Mouse (Mus musculus): ENCODE measurements around the gene Arhgap1.
A peak's percentile ranks its signal among the peaks of the same experiment; 100 is the strongest.
"Not testable (repeated sequence)": the region's sequence is repeated elsewhere in the genome, so short reads cannot be mapped to it uniquely, and the experiment has no call there.

The Arhgap1 gene

DNA sequence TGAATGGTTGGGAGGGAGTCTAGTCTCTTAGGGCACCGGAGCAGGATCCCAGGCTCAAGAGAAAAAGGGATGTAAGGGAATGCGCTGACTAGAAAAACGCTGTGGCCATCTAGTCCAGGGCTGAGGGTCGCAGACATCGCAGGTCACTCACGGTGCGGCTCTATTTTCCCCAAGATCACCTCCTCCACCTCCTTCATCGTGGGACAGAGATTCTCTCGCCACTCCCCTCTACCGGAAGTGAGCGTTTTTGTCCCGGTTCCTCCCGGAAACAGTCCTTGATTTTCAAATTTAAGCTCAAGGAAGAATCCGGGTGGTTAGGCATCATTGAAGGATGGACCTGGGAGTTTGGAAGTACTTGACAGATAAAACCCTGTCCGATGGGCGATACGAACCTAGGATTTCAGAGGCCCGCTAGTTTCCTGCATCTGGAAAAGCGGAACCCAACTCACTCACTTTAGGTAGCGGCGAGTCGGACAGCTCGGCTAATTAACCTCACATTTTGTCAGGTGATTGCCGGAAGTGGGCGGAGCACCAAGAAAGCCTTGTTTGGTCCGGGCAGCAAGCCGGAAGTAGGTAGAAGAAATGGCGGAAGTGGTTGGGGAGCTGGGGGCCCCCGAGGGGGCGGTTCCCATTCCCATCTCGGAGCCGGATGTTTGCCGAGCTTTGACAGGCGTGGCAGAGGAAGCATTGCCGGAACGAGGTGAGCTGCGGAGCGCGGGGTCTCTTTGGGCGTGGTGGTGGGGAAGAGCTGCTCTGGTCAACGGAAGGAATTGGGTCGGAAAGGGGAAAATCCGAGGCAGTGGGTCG is at the start of gene Arhgap1, which contains the start of gene Zfp408:
TSS of gene Arhgap1 (plus strand) at position 308 of the 807 bp plus-strand sequence.
TSS of gene Zfp408 (minus strand) at position 239 of the 807 bp plus-strand sequence.
- DNase-seq (ENCODE audit: inconsistent age in 2 of 2, low spot score in 1 of 2) = peak; percentile 97 to 99

DNA sequence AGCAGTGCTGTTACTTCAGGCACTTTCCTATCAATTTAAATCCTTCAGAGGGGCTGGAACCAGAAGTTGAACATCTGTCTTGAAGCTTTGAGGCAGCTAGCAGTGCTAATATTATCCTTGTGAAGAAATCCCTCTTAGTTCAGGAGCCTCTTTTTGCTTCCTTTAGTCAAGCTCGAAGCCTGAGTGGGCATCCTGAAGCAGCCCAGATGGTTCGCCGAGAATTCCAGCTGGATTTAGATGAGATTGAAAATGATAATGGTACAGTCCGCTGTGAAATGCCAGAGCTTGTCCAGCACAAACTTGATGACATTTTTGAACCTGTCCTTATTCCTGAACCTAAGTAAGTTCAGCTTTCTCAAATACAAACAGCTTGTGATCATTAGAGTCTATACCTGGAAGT is 49.2 kb upstream of the Arhgap1 start:
- no peak for DNase-seq (ENCODE audit: inconsistent age in 2 of 2, low spot score in 1 of 2)

DNA sequence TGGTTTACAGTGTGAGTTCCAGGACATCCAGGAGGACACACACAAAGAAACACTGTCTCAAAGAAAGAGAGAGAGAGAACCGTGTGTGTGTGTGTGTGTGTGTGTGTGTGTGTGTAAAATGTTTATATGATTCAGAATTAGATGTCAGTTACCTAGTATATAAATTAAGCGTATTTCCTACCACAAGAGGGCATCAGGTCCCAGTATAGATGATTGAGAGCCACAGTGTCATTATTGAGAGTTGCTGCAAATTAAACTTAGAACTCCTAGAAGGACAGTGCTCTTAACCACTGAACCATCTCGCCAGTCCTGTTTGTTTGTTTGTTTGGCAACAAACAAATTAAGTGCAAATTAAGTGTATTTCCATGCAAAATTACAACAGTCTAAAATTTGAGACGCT is 47.3 kb upstream of the Arhgap1 start:
- peak in 1 of 2 experiments; percentile 39 for DNase-seq (ENCODE audit: inconsistent age in 2 of 2, low spot score in 1 of 2)

DNA sequence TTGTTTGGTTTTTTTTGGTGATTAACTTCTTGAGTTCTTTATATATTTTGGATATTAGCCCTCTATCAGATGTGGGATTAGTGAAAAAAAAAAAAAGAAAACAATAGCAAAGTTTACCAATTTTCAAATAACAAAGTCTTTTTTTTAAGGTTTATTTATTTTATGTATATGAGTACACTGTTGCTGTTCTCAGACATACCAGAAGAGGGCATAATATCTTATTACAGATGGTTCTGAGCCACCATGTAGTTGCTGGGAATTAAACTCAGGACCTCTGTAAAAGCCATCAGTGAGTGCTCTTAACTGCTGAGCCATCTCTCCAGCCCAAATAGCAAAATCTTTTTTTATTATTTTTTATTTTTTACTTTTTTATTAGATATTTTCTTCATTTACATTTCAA is 40.3 kb upstream of the Arhgap1 start:
- DNase-seq (ENCODE audit: inconsistent age in 2 of 2, low spot score in 1 of 2) = not testable (repeated sequence)

DNA sequence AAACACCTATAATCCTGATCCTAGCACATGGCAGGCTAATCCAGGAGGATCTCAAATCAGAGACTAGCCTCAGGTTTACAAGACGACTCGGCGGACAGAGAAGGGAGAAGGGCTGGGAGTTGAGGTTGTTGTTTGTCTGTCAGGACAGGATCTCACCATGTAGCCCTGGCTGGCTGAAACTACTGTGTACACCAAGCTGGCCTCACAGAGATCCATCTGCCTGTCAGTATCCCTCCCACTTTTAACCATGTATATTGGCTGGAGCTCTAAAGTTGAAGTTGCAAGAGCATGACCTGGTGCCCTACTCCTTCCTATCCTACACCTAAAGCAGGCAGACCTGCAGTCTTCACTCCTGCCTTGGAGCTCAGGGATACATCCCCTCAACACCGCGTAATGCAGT is 27.3 kb upstream of the Arhgap1 start:
- no peak for DNase-seq (ENCODE audit: inconsistent age in 2 of 2, low spot score in 1 of 2)

DNA sequence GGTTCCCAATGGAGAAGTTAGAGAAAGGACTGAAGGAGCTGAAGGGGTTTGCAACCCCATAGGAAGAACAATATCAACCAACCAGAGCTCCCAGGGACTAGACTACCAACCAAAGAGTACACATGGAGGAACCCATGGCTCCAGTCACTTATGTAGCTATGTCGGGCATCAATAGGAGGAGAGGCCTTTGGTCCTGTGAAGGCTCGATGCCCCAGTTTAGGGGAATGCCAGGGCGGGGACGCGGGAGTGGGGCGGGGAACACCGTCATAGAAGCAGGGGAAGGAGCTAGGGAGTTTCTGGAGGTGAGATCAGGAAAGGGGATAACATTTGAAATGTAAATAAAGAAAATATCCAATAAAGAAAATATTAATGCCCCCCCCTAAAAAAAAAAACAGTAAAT is 26.3 kb upstream of the Arhgap1 start:
- DNase-seq (ENCODE audit: inconsistent age in 2 of 2, low spot score in 1 of 2) = not testable (repeated sequence)

DNA sequence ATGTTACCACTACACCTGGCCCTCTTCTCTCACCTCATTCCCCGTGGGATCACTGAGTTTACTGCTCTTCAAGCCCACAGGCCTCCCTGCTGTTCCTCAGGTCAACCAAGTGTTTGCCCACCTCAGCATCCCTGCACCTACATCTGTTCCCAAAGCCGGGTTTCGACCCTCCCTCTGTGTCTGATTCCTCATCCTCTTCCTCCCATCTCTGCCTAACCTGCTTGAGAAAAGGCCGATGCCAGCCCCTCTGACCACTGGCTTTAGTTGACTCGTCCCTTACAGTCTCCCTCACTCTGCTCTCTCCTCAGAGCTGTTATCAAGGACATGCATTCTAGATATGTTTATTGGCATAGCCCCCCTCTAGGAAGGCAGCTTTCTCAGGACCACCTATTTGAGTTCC is 22.2 kb upstream of the Arhgap1 start:
- DNase-seq (ENCODE audit: inconsistent age in 2 of 2, low spot score in 1 of 2) = no peak

DNA sequence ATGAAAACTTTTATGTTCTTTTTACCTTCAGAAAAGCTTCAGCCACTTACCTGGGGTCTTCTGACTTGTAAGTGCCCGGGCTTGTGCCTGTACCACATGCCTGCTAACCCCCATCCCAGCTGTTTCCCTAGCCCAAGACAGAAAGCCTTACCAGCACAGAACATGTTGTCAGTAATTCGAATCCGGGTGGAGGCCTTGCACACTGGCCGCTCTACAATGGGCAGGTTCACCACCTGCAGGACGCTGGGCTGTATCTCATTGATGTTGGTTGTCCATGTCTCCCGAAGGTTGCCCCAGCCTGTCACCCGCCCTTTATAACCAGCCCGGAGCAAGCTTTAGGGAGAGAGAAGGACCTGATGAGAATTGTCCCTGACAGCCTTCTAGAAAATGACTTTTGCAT is 21.5 kb upstream of the Arhgap1 start:
- DNase-seq (ENCODE audit: inconsistent age in 2 of 2, low spot score in 1 of 2) = no peak

DNA sequence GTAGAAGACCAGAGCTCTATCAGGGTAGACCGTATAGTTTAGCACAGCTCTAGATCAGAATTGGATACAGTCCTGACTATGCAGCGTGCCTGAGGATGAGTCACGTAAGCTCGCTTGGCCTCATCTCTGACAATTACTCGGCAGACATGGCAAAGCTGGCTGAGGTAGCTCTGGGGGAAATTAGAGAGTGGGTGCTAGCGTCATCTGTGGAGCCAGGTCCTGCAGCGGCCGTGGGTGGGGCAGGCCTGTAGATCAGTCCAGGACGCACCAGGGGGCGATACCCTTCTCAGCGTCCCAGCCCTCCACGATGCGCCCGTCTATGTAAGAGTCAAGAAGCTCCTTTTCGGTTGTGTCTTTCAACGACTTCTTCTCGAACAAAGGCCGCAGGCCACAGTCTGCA is 20.0 kb upstream of the Arhgap1 start:
- DNase-seq (ENCODE audit: inconsistent age in 2 of 2, low spot score in 1 of 2) = peak in 1 of 2 experiments; percentile 60

DNA sequence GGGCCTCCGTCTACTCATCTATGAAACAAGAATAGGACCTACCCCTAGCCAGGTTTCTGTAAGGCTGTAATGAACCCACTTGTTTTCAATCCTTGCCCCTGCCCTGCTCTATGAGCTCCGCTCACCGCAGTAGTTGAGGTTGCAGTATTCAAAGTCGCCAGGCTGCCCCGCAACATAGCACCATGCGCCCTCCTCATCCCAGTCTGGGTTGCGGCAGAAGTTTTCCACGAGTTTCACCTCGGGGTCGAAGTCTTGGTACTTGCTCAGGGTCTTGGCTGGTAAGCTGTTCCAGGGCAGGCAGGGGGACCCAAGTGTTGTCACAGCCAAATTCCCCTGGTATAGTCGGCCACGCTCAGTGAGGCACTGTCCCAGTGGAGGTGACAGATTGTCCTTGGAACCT is 19.3 kb upstream of the Arhgap1 start:
- DNase-seq (ENCODE audit: inconsistent age in 2 of 2, low spot score in 1 of 2) = peak in 1 of 2 experiments; percentile 46

DNA sequence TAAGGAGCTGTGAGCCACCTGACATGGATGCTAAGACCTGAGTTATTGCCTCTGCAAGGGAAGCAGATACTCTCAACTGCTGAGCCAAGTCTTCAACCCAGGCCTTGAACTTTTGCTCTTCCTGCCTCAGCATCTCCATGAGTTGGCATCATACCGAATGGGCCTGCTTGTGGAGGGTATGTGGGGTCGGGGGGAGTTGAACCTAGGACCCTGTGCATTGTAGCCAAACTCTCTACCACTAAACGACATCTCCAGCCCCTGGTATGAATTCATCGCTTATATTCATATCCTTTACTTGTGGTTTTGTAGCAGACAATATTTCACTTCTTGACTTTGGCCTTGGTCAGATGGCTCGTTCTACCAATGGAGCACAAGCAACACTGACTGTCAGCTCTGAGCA is 17.8 kb upstream of the Arhgap1 start:
- DNase-seq (ENCODE audit: inconsistent age in 2 of 2, low spot score in 1 of 2) = peak; percentile 51 to 77

DNA sequence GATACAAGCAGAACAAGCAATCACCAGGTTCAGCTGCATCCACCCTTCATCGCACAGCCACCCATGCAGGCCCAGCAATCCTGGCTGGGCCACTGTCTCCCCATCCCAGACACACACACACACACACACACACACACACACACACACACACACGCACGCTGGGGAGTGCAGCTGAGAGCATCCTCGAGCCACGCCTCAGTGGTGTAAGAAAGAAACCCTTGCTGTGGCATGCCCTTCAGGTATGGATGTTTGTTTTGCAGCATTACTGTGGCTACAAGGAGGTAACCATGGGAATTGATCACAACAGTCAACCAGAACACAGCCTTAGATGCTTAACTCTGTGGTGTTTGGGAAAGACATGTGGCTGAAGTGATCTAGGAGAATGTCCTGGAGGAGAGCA is 17.3 kb upstream of the Arhgap1 start:
- DNase-seq (ENCODE audit: inconsistent age in 2 of 2, low spot score in 1 of 2) = no peak

DNA sequence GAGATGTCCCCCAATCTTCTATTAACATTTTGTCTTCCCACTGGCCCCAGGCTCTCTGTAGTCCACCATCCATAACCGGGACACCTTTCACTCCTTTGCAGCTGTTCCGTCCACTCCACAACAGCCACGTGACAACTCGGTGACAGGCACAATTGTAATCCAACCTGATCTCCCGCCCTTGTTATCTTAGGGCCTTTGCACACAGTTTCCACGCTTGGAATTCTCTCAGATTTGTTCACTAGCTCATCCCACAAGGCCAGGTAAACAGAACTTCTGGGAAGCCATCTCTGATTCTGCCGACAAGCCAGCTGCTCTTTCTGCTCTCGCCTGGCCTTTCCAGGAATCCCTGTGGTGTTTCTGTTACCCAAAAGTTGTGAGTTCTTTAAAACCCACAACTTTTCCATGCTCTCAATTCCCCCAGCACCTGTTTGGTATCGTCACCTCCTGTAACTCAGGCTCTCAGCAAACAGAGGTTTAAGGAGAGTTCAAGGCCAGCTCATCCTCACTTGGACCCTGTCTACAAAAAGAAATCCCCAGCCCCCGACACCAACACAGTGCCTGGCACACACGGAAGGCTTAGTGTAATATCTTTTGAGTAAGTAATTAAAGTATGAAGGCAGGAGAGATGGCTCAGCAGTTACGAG is 16.2 kb upstream of the Arhgap1 start:
- peak in 1 of 2 experiments; percentile 20 for DNase-seq (ENCODE audit: inconsistent age in 2 of 2, low spot score in 1 of 2)

DNA sequence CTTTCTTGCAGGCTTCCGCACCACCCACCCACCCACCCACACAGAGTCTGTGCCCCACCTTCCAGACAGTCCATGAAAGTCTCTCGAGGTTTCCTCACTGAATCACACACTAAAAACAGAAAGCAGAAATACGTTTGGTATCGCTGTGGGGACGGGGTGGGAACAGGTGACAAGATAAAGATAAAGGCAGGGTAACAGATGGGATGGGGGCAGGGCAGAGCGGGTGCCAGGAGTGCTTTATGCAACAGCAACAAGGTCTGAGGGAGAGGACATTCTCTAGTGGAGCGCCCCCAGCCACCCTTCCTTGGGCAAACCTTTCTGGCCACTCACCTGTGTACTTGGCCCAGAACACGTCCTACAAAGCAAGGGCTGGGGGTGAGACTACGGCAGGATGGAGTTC is 14.8 kb upstream of the Arhgap1 start:
- peak in 1 of 2 experiments; percentile 18 for DNase-seq (ENCODE audit: inconsistent age in 2 of 2, low spot score in 1 of 2)

DNA sequence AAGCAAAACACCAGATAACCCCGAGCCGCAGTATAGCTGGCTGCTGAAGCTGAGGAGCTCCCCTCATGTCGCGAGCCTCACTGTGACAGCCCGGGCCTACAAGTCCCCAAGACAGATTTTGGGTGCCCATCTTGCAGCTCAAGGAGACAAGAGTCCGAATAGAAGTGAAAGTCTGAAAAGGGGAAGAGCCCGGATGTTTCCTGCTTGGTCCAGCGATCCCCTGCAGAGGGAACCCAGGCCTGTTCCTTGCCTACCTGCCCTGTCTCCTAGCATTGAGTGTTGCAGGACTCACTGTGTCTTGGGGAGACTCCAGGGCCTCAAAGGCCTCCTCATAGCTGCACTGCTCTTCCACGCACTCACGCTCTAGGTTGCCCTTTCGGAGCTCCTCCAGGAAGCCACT is 14.2 kb upstream of the Arhgap1 start:
- DNase-seq (ENCODE audit: inconsistent age in 2 of 2, low spot score in 1 of 2) = peak in 1 of 2 experiments; percentile 18

DNA sequence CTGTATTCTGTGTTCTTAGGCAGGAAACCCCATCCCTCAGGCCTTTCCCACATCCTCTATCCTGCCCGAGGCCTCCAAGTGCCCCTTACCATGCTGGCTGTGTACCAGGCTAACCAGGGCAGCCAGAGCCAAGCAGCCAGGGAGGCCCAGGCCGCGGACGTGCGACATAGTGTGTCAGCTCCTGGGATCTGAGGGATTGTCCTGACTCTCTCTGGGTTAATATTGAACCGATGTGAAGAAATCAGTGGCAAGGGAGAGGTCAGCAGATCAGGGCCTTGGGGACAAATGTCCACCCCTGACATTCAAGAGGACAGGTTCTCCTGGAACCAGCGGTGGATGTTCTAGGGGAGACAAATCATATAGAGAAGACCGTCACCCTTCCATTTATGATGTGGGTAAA is 13.4 kb upstream of the Arhgap1 start, which contains the start of gene F2:
TSS of gene F2 (minus strand) at position 186 of the 400 bp plus-strand sequence.
- DNase-seq (ENCODE audit: inconsistent age in 2 of 2, low spot score in 1 of 2) = peak in 1 of 2 experiments; percentile 19

DNA sequence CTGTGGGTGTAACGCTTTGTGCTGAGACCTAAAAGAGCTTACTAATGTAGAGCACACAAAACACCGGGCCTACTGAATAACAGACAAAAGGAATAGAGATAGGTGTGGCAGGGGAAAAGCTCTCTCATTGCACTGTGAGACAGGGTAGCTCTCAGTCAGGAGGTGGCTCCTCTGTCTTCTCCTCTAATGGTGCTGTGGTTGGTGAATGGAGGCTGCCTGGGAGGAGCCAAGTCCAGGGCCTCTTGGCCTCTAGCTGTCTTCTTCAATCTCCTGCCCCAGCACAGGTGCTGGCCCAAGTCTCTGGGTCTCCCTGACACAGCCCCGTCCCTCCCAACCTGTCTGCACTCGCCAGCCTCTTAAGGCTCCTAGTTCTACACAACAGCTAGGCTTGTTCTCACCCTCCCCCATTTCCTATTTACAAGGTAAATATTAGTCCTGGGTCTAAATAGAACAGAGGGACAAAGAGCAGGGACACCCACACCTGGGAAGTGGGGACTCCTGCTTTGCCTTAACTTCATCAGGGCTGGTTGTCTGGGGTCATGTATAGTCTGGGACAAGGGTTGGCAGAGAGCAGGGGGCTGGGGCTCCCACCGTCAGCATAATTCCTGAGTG is 12.8 kb upstream of the Arhgap1 start:
- DNase-seq (ENCODE audit: inconsistent age in 2 of 2, low spot score in 1 of 2) = no peak

DNA sequence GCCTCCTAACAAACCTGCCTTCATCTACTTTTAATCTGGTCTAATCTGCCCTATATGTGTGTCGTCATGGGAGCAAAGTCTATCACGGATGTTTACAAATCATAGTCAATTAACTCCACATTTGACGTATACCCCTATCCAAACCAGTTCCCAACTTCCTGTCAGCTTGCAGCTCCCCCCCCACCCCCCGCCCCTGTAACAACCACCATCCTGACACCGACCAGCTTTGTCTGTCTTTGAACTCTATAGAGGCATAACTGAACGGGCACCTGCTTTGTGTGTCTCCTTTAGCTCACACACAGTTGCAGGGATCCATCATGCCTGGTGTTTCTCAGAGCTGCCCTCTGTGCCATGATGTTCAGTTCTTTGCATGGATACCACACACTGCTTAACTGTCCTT is 10.7 kb upstream of the Arhgap1 start:
- DNase-seq (ENCODE audit: inconsistent age in 2 of 2, low spot score in 1 of 2) = no peak

DNA sequence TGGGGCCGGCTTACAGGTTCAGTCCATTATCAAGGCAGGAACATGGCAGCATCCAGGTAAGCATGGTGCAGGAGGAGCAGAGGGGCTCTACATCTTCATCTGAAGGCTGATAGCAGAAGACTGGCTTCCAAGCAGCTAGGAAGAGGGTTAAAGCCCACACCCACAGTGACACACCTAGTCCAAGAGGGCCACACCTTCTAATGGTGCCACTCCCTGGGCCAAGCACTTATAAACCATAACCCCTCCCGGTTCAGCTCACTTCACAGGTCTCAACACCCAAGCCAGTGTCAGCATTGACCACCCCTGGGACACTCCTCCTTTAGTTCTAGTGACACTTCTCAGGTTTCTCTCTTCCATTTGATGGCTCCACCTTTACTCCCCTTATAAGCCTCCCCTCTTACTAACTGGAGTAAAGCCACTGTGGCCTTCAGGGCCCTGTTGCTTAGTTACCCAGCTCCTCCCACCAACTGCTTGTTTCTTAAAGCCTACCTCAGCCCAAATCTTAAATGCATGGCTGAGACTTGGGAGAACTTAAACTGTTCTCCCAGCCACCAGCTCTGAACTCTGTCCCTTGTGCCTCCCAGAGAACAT is 6.7 kb upstream of the Arhgap1 start:
- DNase-seq (ENCODE audit: inconsistent age in 2 of 2, low spot score in 1 of 2) = no peak

DNA sequence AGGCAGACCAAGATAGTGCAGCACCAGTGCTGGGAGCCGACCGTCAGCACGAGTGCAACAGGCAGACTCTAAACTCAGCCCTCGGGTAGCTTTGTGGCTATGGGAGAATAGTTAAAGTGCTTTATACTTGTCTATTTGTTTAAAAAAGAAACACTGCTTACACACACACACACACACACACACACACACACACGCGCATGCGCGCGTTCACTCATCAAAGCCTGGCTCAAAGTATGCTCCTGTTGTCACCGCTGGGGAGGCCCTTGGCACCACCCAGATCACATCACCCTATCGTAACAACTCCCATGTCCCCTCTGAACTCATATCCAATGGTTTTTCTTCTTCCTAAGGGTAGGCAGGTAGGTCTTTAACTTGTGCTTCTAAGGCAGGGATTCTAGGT is 5.6 kb upstream of the Arhgap1 start:
- no peak for DNase-seq (ENCODE audit: inconsistent age in 2 of 2, low spot score in 1 of 2)

DNA sequence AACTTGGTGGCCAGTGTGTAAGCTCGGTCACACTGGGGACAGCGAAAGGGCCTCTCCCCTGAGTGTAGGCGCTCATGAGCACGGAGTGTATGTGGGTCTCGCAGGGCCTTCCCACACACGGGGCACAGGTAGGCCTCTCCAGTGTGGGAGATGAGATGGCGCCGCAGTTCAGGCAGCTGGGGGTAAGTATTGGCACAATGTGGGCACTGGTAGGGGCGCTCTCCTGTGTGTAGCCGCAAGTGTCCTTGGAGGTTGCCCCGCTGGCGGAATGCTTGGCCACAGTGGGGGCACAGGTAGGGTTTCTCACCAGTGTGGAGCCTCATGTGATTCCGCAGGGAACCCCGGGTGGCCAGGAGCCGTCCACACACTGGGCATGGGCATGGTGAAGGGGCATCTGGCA is 4.3 kb upstream of the Arhgap1 start:
- no peak for DNase-seq (ENCODE audit: inconsistent age in 2 of 2, low spot score in 1 of 2)

DNA sequence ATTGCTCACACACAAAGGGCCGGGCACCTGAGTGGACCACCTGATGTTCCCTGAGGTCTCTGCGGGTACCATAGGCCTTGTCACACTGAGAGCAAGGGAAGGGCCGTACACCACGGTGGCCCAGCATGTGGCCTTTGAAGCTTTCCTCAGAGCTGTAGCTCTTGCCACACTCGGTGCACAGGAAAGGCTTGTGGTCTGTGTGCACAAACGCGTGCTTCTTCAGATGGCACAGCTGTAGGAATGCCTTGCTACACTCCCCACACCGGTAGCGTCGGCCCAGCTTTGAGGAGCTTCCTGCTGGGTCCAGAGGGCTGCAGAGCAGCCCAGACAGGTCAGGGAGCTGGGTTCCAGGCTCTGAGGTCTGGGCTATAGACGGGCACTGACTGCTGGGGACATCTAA is 3.8 kb upstream of the Arhgap1 start:
- DNase-seq (ENCODE audit: inconsistent age in 2 of 2, low spot score in 1 of 2) = no peak
